ENCODE assay signal across 10 mouse cellular contexts in the genomic region with DNA sequence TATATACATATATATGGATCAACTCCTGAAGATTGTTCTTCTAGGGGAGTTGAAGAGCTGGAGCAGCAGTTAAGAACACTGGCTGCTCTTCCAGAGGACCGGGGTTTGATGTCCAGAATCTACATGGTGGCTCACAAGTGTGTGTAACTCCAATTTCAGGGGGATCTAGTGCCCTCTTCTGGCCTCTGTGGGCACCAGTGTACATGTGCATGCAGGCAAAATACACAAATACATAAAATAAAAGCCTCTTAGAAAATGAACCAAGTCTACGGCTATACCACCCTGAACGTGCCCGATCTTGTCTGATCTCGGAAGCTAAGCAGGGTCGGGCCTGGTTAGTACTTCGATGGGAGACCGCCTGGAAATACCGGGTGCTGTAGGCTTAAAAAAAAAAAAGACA. TPM values are rescaled to one million over a fixed set of nuclear protein-coding genes. Genes with fewer than 3 reads are reported as not detected.
DNase-seq lines count a peak whose midpoint lies in the region; ATAC-seq and TF ChIP-seq lines count a peak whose summit lies in the region.
"Had no signal": no experiment of that assay in that cellular context is flagged by ENCODE, and none has a peak within 500 bp of the region (broad histone marks: within the 10 kb centered on the region; RNA-seq: fewer than 3 reads in every experiment).

No protein-coding gene starts in this region.

- in situ Hi-C loops in CH12.LX (cut with MboI; ENCODE audit: low pct_ligation_motif_present, low pct_unique_long_range_greater_than_20kb, low sequenced_read_pairs): no loop called here

- no peak overlapping the region for H3K27ac ChIP-seq in kidney, adult 2 months (ENCODE audit: insufficient read depth, low read depth, low read length)
- no peak overlapping the region for H3K27ac ChIP-seq in kidney, embryonic 14.5 days (ENCODE audit: low read depth, low read length)
- no peak overlapping the region for H3K27ac ChIP-seq in CH12.LX (ENCODE audit: insufficient read depth, low read depth)
- no peak overlapping the region for H3K27ac ChIP-seq in embryonic facial prominence, embryonic 11.5 days (replicated peaks; ENCODE audit: low read depth, low read length)
- H3K27ac ChIP-seq: stomach, embryonic 15.5 days had no signal

- TF ChIP-seq RAD21 in CH12.LX (IDR thresholded peaks at IDR 0.05; ENCODE audit: low read depth, low read length): peak; percentile 40

- no peak overlapping the region for H3K4me2 ChIP-seq in kidney, embryonic 14.5 days (replicated peaks; ENCODE audit: low read depth, low read length)
- no peak overlapping the region for H3K4me2 ChIP-seq in CH12.LX (ENCODE audit: insufficient read depth, low read depth, poor library complexity, severe bottlenecking)
- no peak overlapping the region for H3K4me2 ChIP-seq in embryonic facial prominence, embryonic 11.5 days (ENCODE audit: low read depth, low read length)
- H3K4me2 ChIP-seq: stomach, embryonic 15.5 days had no signal

- no peak for TF ChIP-seq POLR2A in kidney, adult 2 months (IDR thresholded peaks at IDR 0.05; ENCODE audit: low read depth, low read length)
- no peak for TF ChIP-seq POLR2A in CH12.LX (IDR thresholded peaks at IDR 0.05; ENCODE audit: low read depth, low read length)

- no peak overlapping the region for H3K4me3 ChIP-seq in kidney, adult 2 months (ENCODE audit: insufficient read depth, low read depth, low read length)
- no peak overlapping the region for H3K4me3 ChIP-seq in kidney, embryonic 14.5 days (ENCODE audit: low read length)
- no peak overlapping the region for H3K4me3 ChIP-seq in CH12.LX (replicated peaks in 1 of 3; ENCODE audit: low read depth in 2 of 3, low read length in 2 of 3, poor library complexity in 1 of 3)
- no peak overlapping the region for H3K4me3 ChIP-seq in embryonic facial prominence, embryonic 11.5 days (ENCODE audit: low read depth, low read length)
- H3K4me3 ChIP-seq: stomach, embryonic 15.5 days had no signal

- dilution Hi-C loops in CH12.LX (cut with MboI; ENCODE audit: extremely low pct_ligation_motif_present, extremely low pct_unique_long_range_greater_than_20kb, low sequenced_read_pairs): no loop called here

- no peaks in the 10 kb centered on the region for H3K36me3 ChIP-seq in kidney, adult 2 months (ENCODE audit: control insufficient read depth, insufficient read depth, low read length)
- H3K36me3 ChIP-seq in kidney, embryonic 14.5 days (ENCODE audit: control insufficient read depth, insufficient read depth, low read length): no peaks in the 10 kb centered on the region
- no peaks in the 10 kb centered on the region for H3K36me3 ChIP-seq in CH12.LX (replicated peaks in 1 of 2; ENCODE audit: control insufficient read depth in 1 of 2, insufficient read depth in 1 of 2, low read length in 1 of 2)
- H3K36me3 ChIP-seq in embryonic facial prominence, embryonic 11.5 days (replicated peaks; ENCODE audit: control insufficient read depth, insufficient read depth, low read depth, low read length): no peaks in the 10 kb centered on the region
- H3K36me3 ChIP-seq: stomach, embryonic 15.5 days had no signal

- WGBS in kidney, adult 2 months: 53% methylated on average over 9 of the region's 9 CpGs
- 45% methylated on average over 9 of the region's 9 CpGs for WGBS in kidney, embryonic 14.5 days
- 36% methylated on average over 9 of the region's 9 CpGs for WGBS in embryonic facial prominence, embryonic 11.5 days

- TF ChIP-seq EP300 in CH12.LX (IDR thresholded peaks at IDR 0.05; ENCODE audit: low read length): no peak

- H3K9ac ChIP-seq in kidney, embryonic 14.5 days (ENCODE audit: low read depth, low read length): no peak overlapping the region
- H3K9ac ChIP-seq in CH12.LX (ENCODE audit: insufficient read depth, low read depth): no peak overlapping the region
- H3K9ac ChIP-seq in embryonic facial prominence, embryonic 11.5 days (replicated peaks; ENCODE audit: low read length): no peak overlapping the region
- H3K9ac ChIP-seq: stomach, embryonic 15.5 days had no signal

- H3K9me3 ChIP-seq in kidney, embryonic 14.5 days (ENCODE audit: control insufficient read depth, low read length): no peaks in the 10 kb centered on the region
- H3K9me3 ChIP-seq in CH12.LX (replicated peaks; ENCODE audit: low read length): peaks cover 7% of the 10 kb centered on the region
- H3K9me3 ChIP-seq in embryonic facial prominence, embryonic 11.5 days (replicated peaks; ENCODE audit: control insufficient read depth, low read length): no peaks in the 10 kb centered on the region
- H3K9me3 ChIP-seq: stomach, embryonic 15.5 days had no signal

- DNase-seq in kidney, adult 2 months: peak; percentile 18
- DNase-seq in 3T3-L1 (ENCODE audit: low read depth, low spot score) (peak; percentile 48), CH12.LX (ENCODE audit: extremely low read depth) (peak; percentile 33)
- DNase-seq in embryonic facial prominence, embryonic 11.5 days (ENCODE audit: low spot score): peak; percentile 51
- DNase-seq in right cerebral cortex, postnatal 10 days (ENCODE audit: low spot score in 2 of 2): no peak
- no peak for DNase-seq in gastrocnemius, postnatal 4 days (ENCODE audit: low spot score in 2 of 2)
- DNase-seq: heart, adult 11 months; kidney, adult 18-20 months had no signal

- H3K4me1 ChIP-seq in kidney, adult 2 months (ENCODE audit: control insufficient read depth, insufficient read depth, low read length): no peaks in the 10 kb centered on the region
- H3K4me1 ChIP-seq in kidney, embryonic 14.5 days (ENCODE audit: control insufficient read depth, insufficient read depth, low read length): peaks cover 16% of the 10 kb centered on the region; the same call in 1 of the 2 replicates
- H3K4me1 ChIP-seq in CH12.LX (ENCODE audit: control insufficient read depth in 1 of 2, insufficient read depth in 2 of 2): no peaks in the 10 kb centered on the region
- peaks cover 3% of the 10 kb centered on the region for H3K4me1 ChIP-seq in embryonic facial prominence, embryonic 11.5 days (ENCODE audit: control insufficient read depth, insufficient read depth, low read length)

- H3K27me3 ChIP-seq in kidney, adult 2 months (replicated peaks; ENCODE audit: control insufficient read depth, insufficient read depth, low read length): peaks cover 5% of the 10 kb centered on the region
- H3K27me3 ChIP-seq in kidney, embryonic 14.5 days (ENCODE audit: control insufficient read depth, insufficient read depth, low read length): peaks cover 49% of the 10 kb centered on the region
- peaks cover 2% of the 10 kb centered on the region for H3K27me3 ChIP-seq in CH12.LX (replicated peaks)
- H3K27me3 ChIP-seq in embryonic facial prominence, embryonic 11.5 days (ENCODE audit: control insufficient read depth, insufficient read depth, low read length): peaks cover 50% of the 10 kb centered on the region

- H3K79me2 ChIP-seq in CH12.LX (replicated peaks; ENCODE audit: control insufficient read depth, extremely low read depth, insufficient read depth, poor library complexity, severe bottlenecking): no peaks in the 10 kb centered on the region

- no peak for ATAC-seq in kidney, embryonic 14.5 days (ENCODE audit: low FRiP score, low TSS enrichment)
- no peak for ATAC-seq in embryonic facial prominence, embryonic 11.5 days (replicated peaks; ENCODE audit: insufficient number of reproducible peaks, low FRiP score, low TSS enrichment, low read depth)

- peak; percentile 47 for TF ChIP-seq CTCF in kidney, adult 2 months (conservative IDR thresholded peaks at IDR 0.05; ENCODE audit: insufficient read depth, insufficient read length, low read depth, low read length)
- peak in 1 of 2 experiments; percentile 69; a peak in 3 of 4 replicates for TF ChIP-seq CTCF in CH12.LX (conservative IDR thresholded peaks at IDR 0.05 in 1 of 2, IDR thresholded peaks at IDR 0.05 in 1 of 2; ENCODE audit: low read depth in 2 of 2, low read length in 2 of 2)

TF ChIP-seq in CH12.LX, 34 proteins besides CTCF, POLR2A, EP300 and RAD21:
- no peak for TF ChIP-seq SIN3A (IDR thresholded peaks at IDR 0.05; ENCODE audit: low read length)
- peak; percentile 43 for TF ChIP-seq SMC3 (IDR thresholded peaks at IDR 0.05; ENCODE audit: low read depth, low read length)
- TF ChIP-seq ZMIZ1 (IDR thresholded peaks at IDR 0.05; ENCODE audit: low read depth, low read length): no peak
- peak; percentile 77; the same call in 1 of the 2 replicates for TF ChIP-seq TBP (conservative IDR thresholded peaks at IDR 0.05; ENCODE audit: low read depth, low read length)
- TF ChIP-seq MYC (IDR thresholded peaks at IDR 0.05; ENCODE audit: low read depth, low read length): peak; percentile 65; the same call in 1 of the 2 replicates
- TF ChIP-seq HCFC1 (IDR thresholded peaks at IDR 0.05; ENCODE audit: low read depth, low read length): 0 out of 2 replicates have a peak, but pooled peaks have one; percentile 13
TF ChIP-seq in CH12.LX: peak in this region for 4.

RNA-seq across cellular contexts. Expression of gene Npas1, which starts 6.0 kb away (rescaled TPM):
- not detected in 2 replicates for polyA plus RNA-seq in kidney, adult 2 months (2012; rRNA removed)
- polyA plus RNA-seq in kidney, embryonic 14.5 days (2014; fragmentation: Nextera tagmentation; extraction: Ambion mirVana): 0.13 TPM in 1 of 2 replicates, not detected in the other
- total RNA-seq in CH12.LX (2012; rRNA removed) (0.08 and 0.17 TPM in 2 replicates), CH12.LX (2014; rRNA removed) (not detected in 2 replicates)
- polyA plus RNA-seq in CH12.LX (2012; ENCODE audit: insufficient read length, low read depth): 0.56 and 0.61 TPM in 2 replicates
- polyA plus RNA-seq in embryonic facial prominence, embryonic 11.5 days (2014; fragmentation: Nextera tagmentation; extraction: Ambion mirVana): 0.21 and 0.25 TPM in 2 replicates
- total RNA-seq in gastrocnemius, postnatal 4 days (2021): not detected

RNA-seq across cellular contexts. Expression of gene Tmem160, which starts 19.0 kb away (rescaled TPM):
- polyA plus RNA-seq in kidney, adult 2 months (2012; rRNA removed): 112 and 125 TPM in 2 replicates
- polyA plus RNA-seq in kidney, embryonic 14.5 days (2014; fragmentation: Nextera tagmentation; extraction: Ambion mirVana): 56.0 TPM in 2 replicates
- total RNA-seq in CH12.LX (2012; rRNA removed) (89.1 and 97.8 TPM in 2 replicates), CH12.LX (2014; rRNA removed) (28.8 and 30.9 TPM in 2 replicates)
- 48.9 and 54.4 TPM in 2 replicates for polyA plus RNA-seq in CH12.LX (2012; ENCODE audit: insufficient read length, low read depth)
- 50.7 and 60.0 TPM in 2 replicates for polyA plus RNA-seq in embryonic facial prominence, embryonic 11.5 days (2014; fragmentation: Nextera tagmentation; extraction: Ambion mirVana)
- total RNA-seq in gastrocnemius, postnatal 4 days (2021): 10 to 100 TPM; 21.1 to 27.2 TPM

Comparison
In these comparisons a context has a peak if more than half of its experiments do, and no peak if none do; other contexts are left out.
1. DNase-seq: peak in kidney, adult 2 months (single experiment), 3T3-L1 (single experiment), CH12.LX (single experiment) and embryonic facial prominence, embryonic 11.5 days (single experiment); none in right cerebral cortex, postnatal 10 days (0 of 2) and gastrocnemius, postnatal 4 days (0 of 2).